Mouse (Mus musculus) gastrocnemius, postnatal 10 days (tissue): Measurements from ENCODE around the gene Usf2. TPM values are rescaled to one million over a fixed set of nuclear protein-coding genes. Genes with fewer than 3 reads are reported as not detected.

Source experiments
- DNase-seq: peaks from one replicate; pipeline ENCODE4 v3.0.0; 2021; ENCODE audit warnings: mixed read lengths
- long read RNA-seq, 2 experiments: library from polyadenylated mRNA; stranded (forward); transcript quantifications; one replicate each; pipeline ENCODE4 v2.0.0; 2021
- total RNA-seq, 2 experiments: library from RNA; stranded (reverse); gene quantifications; 2 replicates each; pipeline ENCODE4 v1.2.3; 2021

Gene Usf2
- total RNA-seq = 10 to 100 TPM; 76.7 to 78.9 TPM
- long read RNA-seq, experiment 1, transcript Usf2-201 (10 exons, 2,419 nt) = major isoform, 8 of 17 reads
- long read RNA-seq, experiment 1, partial matches to known transcripts = 6 of 17 reads
- long read RNA-seq, experiment 1, other reads (novel, unspliced or antisense) = 1 of 17 reads
- long read RNA-seq, experiment 2, transcript Usf2-201 (10 exons, 2,419 nt) = major isoform, 13 of 20 reads
- long read RNA-seq, experiment 2, partial matches to known transcripts = 4 of 20 reads
- long read RNA-seq, experiment 2, other reads (novel, unspliced or antisense) = 3 of 20 reads

- DNase-seq = peak; percentile 81
Observed at GRCm38 (mm10) chr7:30956756-30957366, at the start of gene Usf2. Gene Usf2, minus strand, starts transcription at chr7:30956803.

DNA sequence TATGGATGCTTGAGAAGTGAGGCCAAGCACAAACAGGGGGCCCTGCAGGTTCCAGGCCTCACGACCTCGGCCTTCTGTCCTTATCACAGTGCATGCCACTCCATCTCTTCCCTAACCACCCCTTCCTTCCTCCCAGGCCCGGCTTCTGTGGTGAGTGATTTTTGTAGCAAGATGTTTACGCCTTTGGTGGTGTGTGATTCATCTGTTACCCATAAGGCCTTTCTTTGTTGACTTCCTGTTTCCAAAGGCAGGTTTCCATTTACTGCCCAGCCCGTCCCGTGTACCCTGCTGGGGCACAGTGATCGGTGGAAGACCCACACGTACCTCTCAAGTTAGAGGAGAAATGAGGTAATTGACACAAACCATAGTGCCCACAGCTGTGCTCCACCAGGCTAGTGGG lies 46.0 kb upstream of the Usf2 start:
- no peak for DNase-seq

DNA sequence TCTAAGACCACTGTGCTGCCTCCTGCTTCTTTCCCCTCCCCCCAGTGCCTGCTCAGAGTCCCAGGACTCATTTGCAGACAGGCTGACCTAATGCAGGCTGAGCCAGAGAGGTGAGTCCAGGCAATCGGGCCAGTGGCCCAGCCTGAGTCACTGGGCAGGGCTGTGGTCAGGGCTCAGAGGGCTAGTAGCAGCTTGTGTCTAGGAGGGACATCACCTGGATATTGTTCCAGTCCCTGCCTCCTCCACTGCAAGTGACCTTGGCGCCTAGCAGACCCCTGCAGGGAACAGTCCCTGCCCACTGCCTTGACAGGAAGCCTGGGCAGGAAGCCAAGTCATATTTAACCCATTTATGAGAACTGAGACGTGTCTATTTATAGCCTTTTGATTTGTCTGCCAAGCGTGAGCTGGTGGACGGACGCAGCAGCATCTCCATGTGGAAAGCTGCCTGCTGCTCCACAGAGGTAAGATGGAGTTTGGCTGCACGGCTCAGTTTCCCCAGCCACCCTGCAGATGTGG lies 44.0 kb upstream of the Usf2 start:
- peak; percentile 51 for DNase-seq

DNA sequence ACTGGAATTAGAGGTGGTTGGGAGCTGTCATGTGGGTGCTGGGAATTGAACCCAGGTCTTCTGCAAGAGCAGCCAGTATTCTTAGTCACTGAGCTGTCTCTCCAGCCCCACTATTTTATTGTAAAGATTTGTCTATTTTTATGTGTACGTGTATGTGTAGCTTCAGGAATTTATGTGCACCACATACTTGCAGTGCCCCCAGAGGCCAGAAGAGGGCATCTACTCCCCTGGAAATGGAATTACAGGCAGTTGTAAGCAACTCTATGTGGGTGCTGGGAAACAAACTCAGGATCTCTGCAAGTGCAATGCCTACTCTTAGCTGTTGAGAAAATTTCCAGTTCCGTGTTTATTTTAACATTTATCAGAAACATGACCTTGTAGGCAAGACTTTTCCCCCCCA lies 39.9 kb upstream of the Usf2 start:
- DNase-seq = no peak

- DNase-seq = no peak
Observed at GRCm38 (mm10) chr7:30993986-30994385, 37.4 kb upstream of the Usf2 start.

- DNase-seq = no peak
Observed at GRCm38 (mm10) chr7:30992148-30992547, 35.5 kb upstream of the Usf2 start.

- no peak for DNase-seq
Observed at GRCm38 (mm10) chr7:30988519-30989162, 32.0 kb upstream of the Usf2 start.

DNA sequence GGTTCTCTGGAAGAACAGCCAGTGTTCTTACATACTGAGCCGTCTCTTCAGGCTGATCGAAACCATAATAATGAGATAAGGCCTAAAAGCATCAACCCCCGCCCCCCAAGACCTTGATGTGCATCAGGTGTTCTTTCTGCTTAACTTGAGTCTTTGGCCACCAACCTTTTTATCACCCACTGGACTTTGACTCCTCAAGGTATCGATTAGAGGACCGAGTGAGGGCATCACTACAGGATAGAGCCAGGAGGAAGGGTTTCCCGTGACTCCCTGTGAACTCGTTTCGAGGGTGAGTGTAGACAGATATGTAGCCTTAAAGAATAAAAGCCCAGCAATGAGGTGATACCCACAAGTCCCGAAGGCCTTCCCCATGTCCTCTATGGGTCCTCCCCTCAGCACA lies 28.8 kb upstream of the Usf2 start:
- no peak for DNase-seq

- DNase-seq = no peak
Observed at GRCm38 (mm10) chr7:30981703-30982102, 25.1 kb upstream of the Usf2 start.

- peak; percentile 88 for DNase-seq
Observed at GRCm38 (mm10) chr7:30973501-30974289, 17.1 kb upstream of the Usf2 start, which contains the start of gene Fam187b. Gene Fam187b, plus strand, starts transcription at chr7:30973790.

GRCm38 (mm10) chr7:30973251-30973500 lies 16.6 kb upstream of the Usf2 start, which contains the start of gene Lsr:
Gene Lsr, minus strand, starts transcription at chr7:30973464.
- no peak for DNase-seq

DNA sequence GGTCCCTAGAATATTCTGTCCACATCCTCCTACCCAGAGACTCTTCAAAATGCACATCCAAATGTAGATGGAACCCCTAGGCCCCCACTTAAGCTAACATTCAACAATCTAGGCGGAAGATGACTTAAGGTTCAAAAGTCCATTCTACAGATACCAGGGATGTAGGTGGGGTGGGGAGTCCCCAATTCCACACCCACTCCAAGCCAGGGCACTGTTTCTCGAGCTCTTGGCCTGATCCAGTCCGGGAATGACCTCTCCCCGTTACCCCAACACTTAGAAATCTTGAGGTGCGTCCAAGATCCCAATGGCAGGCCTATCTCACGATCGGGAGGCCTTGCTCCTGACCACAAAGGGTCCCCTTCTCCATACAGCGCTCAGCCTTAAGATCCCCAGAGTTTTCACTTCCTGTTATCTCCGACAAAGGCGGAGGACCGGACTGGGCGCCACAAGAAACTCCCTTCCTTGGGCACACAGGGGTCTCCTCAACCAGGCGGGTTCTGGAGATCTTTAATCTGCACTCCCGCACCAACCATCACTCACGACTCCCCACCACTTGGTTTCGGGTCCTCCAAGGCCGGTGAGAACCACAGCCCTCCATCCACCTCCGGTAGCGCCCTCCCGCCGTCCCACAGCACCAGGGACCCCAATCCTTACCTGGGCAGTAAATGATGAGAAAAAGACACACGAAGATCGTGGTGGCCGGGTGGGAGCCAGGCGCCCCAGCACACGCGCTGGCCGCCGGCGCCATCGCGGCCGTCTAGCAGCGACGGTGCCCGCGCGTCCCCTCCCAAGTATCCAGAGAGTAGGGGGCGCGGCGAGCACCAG lies 16.0 kb upstream of the Usf2 start:
- no peak for DNase-seq

- no peak for DNase-seq
Observed at GRCm38 (mm10) chr7:30971901-30972300, 15.3 kb upstream of the Usf2 start.

DNA sequence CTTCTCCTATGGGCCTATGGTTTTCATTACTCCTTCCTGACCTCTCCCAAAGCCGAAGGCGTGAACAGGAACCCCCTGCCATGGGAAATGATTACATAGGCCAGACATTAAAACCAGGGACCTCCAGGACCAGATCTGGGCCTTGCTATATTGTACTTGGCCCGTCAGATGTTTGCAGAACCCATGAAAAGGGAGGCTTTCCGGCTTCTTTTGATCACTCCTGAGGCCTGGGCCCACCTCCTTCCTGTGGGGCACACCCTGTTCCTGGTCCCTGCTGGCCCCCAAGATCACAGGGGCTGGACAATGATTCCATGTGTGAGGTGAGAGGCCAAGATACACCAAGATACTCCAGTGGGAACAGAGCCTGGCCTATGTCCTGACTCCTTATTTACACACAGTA lies 12.6 kb upstream of the Usf2 start:
- DNase-seq = no peak

DNA sequence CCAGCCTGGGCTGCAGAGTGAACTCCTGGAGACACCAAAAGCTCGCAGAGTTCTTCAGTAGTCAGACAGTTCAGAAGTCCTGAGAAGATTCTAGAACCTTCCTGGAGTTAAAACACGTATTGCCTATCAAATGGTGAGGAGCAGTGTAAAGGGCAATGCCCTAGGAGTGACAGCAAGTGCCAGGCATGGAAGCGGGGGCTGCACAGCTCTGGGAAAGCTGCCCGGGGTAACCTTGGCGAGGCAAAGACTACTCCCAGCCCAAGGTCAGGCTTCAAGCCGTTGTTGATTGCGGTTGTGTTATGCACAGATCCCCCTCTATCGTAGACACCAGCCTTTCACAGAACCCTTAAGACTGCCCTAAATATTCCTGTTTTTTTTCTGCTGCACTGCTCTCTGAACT lies 12.0 kb upstream of the Usf2 start:
- no peak for DNase-seq

- DNase-seq = no peak
Observed at GRCm38 (mm10) chr7:30966657-30967056, 10.1 kb upstream of the Usf2 start.

DNA sequence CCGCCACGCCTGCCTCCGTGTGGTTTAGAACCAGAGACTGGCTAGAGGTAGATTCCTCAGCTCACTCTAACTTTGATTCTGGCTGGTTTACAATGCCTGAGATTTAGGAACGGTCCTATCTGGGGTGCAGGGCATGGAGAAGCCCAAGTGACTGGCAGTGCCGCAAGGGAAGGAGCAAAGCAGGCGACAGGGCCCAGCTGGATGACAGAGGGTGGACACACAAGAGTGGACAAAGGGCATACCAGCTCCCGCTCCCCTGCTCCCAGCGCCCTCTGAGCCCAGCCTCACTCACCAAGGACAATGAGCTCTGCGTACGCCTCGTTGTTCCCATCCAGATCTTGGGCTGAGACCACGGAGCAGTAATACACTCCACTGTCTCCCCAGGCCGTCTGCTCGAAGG lies 9.1 kb upstream of the Usf2 start:
- DNase-seq = no peak

DNA sequence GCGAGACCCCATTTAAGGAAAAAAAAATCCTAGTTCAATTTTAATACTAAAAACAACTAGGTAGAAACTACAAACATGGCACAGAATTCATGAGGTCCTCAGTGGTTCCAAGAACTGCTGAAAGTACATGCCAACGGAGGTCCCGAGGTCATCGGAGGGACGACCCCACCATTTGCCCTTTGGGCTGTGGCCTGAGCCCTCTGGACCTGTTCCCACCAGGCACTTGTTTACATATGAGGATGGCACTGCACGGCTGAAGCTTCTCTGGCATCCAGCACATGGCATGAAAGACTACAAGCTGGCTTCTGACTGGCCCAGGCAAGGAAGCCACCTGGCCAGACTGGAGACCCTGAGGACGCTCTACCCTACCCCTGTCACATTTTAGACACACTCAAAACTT lies 7.8 kb upstream of the Usf2 start:
- DNase-seq = no peak

DNA sequence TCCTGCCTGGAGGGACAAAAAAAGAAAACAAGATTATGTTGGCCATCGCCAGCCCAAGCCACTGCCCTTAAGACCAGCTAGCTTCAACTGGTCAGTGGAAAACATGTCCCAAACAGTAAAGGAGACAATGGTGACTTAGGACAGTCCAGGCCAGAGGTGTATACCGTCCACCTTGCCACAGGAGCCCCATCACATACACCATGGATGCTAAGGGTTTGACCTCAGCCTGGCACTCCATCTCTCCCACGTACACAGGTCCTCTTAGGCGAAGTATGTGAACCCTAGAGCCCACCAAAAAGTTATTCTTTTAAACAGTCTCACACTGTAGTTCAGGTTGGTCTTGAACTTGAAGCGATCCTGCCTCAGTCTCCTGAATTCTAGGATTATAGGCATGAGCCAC lies 6.3 kb upstream of the Usf2 start:
- no peak for DNase-seq

- DNase-seq = no peak
Observed at GRCm38 (mm10) chr7:30959786-30960349, 3.3 kb upstream of the Usf2 start.

DNA sequence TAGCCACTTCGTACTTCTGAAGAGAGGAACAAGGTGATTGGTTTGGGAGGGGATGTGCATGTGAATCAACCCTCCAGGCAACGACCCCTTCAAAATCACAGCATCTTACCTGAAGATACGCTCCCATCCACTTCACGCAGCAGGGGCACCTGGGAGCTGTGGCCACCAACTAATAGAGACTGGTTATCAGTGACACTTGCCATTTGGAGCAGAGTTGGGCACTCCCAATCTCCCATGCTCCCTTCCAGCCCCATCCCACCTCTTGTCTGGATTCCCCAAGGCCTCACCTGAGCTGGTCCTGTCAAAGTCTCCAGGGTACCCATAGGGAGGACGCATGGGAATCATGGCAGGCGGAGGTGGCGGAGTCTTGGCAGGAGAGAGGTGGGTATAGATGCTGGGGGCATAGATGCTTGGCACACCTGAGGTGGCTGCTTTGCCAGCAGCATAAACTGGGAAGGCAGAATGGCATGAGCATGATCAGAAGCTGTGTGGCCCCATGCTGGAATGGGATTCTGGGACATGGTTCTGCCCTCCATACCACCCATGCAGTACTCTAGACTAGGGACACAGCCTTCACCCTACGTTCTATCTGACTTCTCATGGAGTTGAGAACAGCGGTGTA lies 2.4 kb upstream of the Usf2 start:
- DNase-seq = no peak
